Mouse (Mus musculus): ENCODE data around the gene Pip5k1c.

GRCm38 (mm10) chr10:81261025-81261424 lies 31.7 kb upstream of the Pip5k1c start:
- no peak for TF ChIP-seq CTCF (IDR thresholded peaks at IDR 0.05; ENCODE audit: borderline replicate concordance, insufficient read depth, low read depth, low read length)
- TF ChIP-seq POLR2A (IDR thresholded peaks at IDR 0.05; ENCODE audit: borderline replicate concordance, insufficient read depth, low read length): no peak

Data from cerebellum, adult 2 months (tissue).